Mouse (Mus musculus) liver, postnatal 0 days (tissue): Measurements from ENCODE around the gene Tmed6.

Source experiments
- CTCF ChIP-seq: sonication (generic); IDR thresholded peaks from 2 replicates; pipeline ENCODE4 v1.5.1; 2016; ENCODE audit warnings: antibody characterized with exemption, low read depth
- EP300 ChIP-seq: IDR thresholded peaks from 2 replicates; pipeline ENCODE4 v1.6.1; 2016; ENCODE audit warnings: antibody characterized with exemption, low read depth, mild to moderate bottlenecking

- TF ChIP-seq CTCF (no peak), EP300 (no peak)
Measured at GRCm38 (mm10) chr8:107029310-107029709, 36.1 kb downstream of the Tmed6 start.
